Mouse (Mus musculus): Measurements from ENCODE around the gene Prss56.
A peak's percentile ranks its signal among the peaks of the same experiment; 100 is the strongest.

GRCm38 (mm10) chr1:87187037-87187355 is 3.9 kb downstream of the Prss56 start:
- TF ChIP-seq CTCF (IDR thresholded peaks at IDR 0.05; ENCODE audit: low read depth, low read length) (peak; percentile 74), POLR2A (IDR thresholded peaks at IDR 0.05; ENCODE audit: insufficient read depth, low read length) (no peak), EP300 (IDR thresholded peaks at IDR 0.05; ENCODE audit: insufficient read depth, low read depth, low read length) (no peak)
